Mouse (Mus musculus): ENCODE results near the gene Hist1h2ao. TPM values are rescaled to one million over a fixed set of nuclear protein-coding genes. Genes with fewer than 3 reads are reported as not detected.
A peak's percentile ranks its signal among the peaks of the same experiment; 100 is the strongest.
"Not testable (repeated sequence)": the region's sequence is repeated elsewhere in the genome, so short reads cannot be mapped to it uniquely, and the experiment has no call there.

Gene Hist1h2ao
- total and polyA plus RNA-seq, 2 experiments: 0.55 TPM; not detected in 1

DNA sequence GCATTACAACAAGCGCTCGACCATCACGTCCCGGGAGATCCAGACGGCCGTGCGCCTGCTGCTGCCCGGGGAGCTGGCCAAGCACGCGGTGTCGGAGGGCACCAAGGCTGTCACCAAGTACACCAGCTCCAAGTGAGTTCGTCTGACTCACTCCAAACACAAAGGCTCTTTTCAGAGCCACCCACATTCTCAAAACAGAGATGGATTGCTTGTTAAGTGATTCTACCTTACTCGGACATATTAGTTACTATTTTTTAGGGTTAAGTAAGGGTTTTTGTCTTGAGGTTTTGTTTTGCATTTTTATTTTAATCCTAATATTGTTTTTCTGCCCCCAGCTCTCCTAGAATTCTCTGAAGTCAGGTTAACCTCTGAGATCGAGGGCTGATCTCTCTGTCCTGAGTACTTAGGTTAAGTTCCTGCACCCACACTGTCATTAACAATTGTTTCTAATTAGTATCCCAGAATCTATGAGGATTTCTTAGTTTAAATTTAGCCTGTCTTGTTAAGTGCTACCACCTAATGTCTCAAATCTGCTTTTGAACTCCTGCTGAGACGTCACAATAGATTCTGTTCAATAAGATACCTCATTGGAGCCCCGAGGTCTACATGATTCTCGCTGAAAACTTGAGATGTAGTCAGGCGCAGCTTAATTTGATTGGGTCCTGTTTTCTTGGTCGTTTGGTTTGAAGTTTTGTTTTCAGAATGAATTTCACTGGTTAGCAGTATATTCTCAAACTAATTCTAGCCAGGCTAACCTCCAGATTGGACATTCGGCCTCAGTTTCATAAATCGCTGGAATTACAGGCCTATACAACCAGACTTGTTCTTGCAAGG, 22.3 kb upstream of the Hist1h2ao start:
- no peak overlapping the region for H3K4me3 ChIP-seq (ENCODE audit: insufficient read depth, low read depth, low read length)
- no peaks in the 10 kb centered on the region for H3K79me2 ChIP-seq (ENCODE audit: control insufficient read depth, insufficient read depth, low read length)
- no peaks in the 10 kb centered on the region; the same call in 1 of the 2 replicates for H3K27me3 ChIP-seq (ENCODE audit: control insufficient read depth, insufficient read depth, low read length)
- H3K36me3 ChIP-seq (ENCODE audit: control insufficient read depth, insufficient read depth, low read length): no peaks in the 10 kb centered on the region
- no peak for DNase-seq (ENCODE audit: extremely low read depth, low read depth, low spot score)
- WGBS: 48% methylated on average over 16 of the region's 21 CpGs
- peaks cover 2% of the 10 kb centered on the region; the same call in 1 of the 2 replicates for H3K4me1 ChIP-seq (ENCODE audit: control insufficient read depth, insufficient read depth, low read length)
- H3K27ac ChIP-seq (replicated peaks; ENCODE audit: insufficient read depth, low read depth, low read length): no peak overlapping the region
- no peak overlapping the region for H3K9ac ChIP-seq (ENCODE audit: low read depth, low read length)
- TF ChIP-seq POLR2A (IDR thresholded peaks at IDR 0.05; ENCODE audit: extremely low read depth, insufficient read depth, low read length): no peak
- no peak for TF ChIP-seq CTCF (IDR thresholded peaks at IDR 0.05; ENCODE audit: low read depth, low read length)

DNA sequence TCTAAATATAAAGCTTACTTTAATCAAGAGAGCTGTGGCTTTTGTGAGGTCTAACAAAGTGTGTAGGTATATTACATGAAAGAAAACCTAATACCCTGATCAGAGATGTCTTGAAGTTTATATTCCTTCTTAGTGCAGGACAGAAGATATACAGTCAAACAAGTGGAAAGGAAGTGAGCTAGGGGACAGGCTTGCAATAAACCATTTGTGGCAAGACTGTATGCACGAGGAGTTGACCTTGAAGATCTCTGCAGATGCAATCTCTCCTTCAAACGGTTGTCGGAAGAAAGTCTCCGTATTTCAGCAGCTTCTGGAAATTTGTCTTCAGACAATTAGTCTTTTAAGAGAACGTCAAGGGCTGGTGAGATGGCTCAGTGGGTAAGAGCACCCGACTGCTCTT, 20.3 kb upstream of the Hist1h2ao start:
- TF ChIP-seq POLR2A (IDR thresholded peaks at IDR 0.05; ENCODE audit: extremely low read depth, insufficient read depth, low read length) (no peak), CTCF (IDR thresholded peaks at IDR 0.05; ENCODE audit: low read depth, low read length) (no peak)
- 78% methylated on average over 6 of the region's 6 CpGs for WGBS
- Histone ChIP-seq H3K9ac (ENCODE audit: low read depth, low read length) (no peak overlapping the region), H3K4me1 (ENCODE audit: control insufficient read depth, insufficient read depth, low read length) (peaks cover 2% of the 10 kb centered on the region; the same call in 1 of the 2 replicates), H3K27ac (replicated peaks; ENCODE audit: insufficient read depth, low read depth, low read length) (no peak overlapping the region), H3K27me3 (ENCODE audit: control insufficient read depth, insufficient read depth, low read length) (no peaks in the 10 kb centered on the region; the same call in 1 of the 2 replicates), H3K79me2 (ENCODE audit: control insufficient read depth, insufficient read depth, low read length) (no peaks in the 10 kb centered on the region), H3K36me3 (ENCODE audit: control insufficient read depth, insufficient read depth, low read length) (no peaks in the 10 kb centered on the region), H3K4me3 (ENCODE audit: insufficient read depth, low read depth, low read length) (no peak overlapping the region)
- DNase-seq (ENCODE audit: extremely low read depth, low read depth, low spot score): no peak

- H3K79me2 ChIP-seq (ENCODE audit: control insufficient read depth, insufficient read depth, low read length): no peaks in the 10 kb centered on the region
- H3K4me3 ChIP-seq (ENCODE audit: insufficient read depth, low read depth, low read length): no peak overlapping the region
- H3K36me3 ChIP-seq (ENCODE audit: control insufficient read depth, insufficient read depth, low read length): no peaks in the 10 kb centered on the region
- 25% methylated on average over 18 of the region's 18 CpGs for WGBS
- TF ChIP-seq CTCF (IDR thresholded peaks at IDR 0.05; ENCODE audit: low read depth, low read length): no peak
- TF ChIP-seq POLR2A (IDR thresholded peaks at IDR 0.05; ENCODE audit: extremely low read depth, insufficient read depth, low read length): no peak
- H3K4me1 ChIP-seq (ENCODE audit: control insufficient read depth, insufficient read depth, low read length): peaks cover 2% of the 10 kb centered on the region; the same call in 1 of the 2 replicates
- no peak overlapping the region for H3K9ac ChIP-seq (ENCODE audit: low read depth, low read length)
- DNase-seq (ENCODE audit: extremely low read depth, low read depth, low spot score): no peak
- no peaks in the 10 kb centered on the region; the same call in 1 of the 2 replicates for H3K27me3 ChIP-seq (ENCODE audit: control insufficient read depth, insufficient read depth, low read length)
- H3K27ac ChIP-seq (replicated peaks; ENCODE audit: insufficient read depth, low read depth, low read length): no peak overlapping the region
Measured at GRCm38 (mm10) chr13:21790601-21791283, 19.5 kb upstream of the Hist1h2ao start.

- Histone ChIP-seq H3K27ac (replicated peaks; ENCODE audit: insufficient read depth, low read depth, low read length) (no peak overlapping the region), H3K79me2 (ENCODE audit: control insufficient read depth, insufficient read depth, low read length) (no peaks in the 10 kb centered on the region), H3K4me1 (ENCODE audit: control insufficient read depth, insufficient read depth, low read length) (no peaks in the 10 kb centered on the region), H3K36me3 (ENCODE audit: control insufficient read depth, insufficient read depth, low read length) (no peaks in the 10 kb centered on the region), H3K27me3 (ENCODE audit: control insufficient read depth, insufficient read depth, low read length) (no peaks in the 10 kb centered on the region), H3K9ac (ENCODE audit: low read depth, low read length) (no peak overlapping the region), H3K4me3 (ENCODE audit: insufficient read depth, low read depth, low read length) (no peak overlapping the region)
- TF ChIP-seq POLR2A (IDR thresholded peaks at IDR 0.05; ENCODE audit: extremely low read depth, insufficient read depth, low read length): no peak
- no peak for TF ChIP-seq CTCF (IDR thresholded peaks at IDR 0.05; ENCODE audit: low read depth, low read length)
- 93% methylated on average over 7 of the region's 7 CpGs for WGBS
- DNase-seq (ENCODE audit: extremely low read depth, low read depth, low spot score): no peak
Measured at GRCm38 (mm10) chr13:21795584-21795983, 14.7 kb upstream of the Hist1h2ao start.

GRCm38 (mm10) chr13:21797163-21797562, 13.1 kb upstream of the Hist1h2ao start:
- H3K36me3 ChIP-seq (ENCODE audit: control insufficient read depth, insufficient read depth, low read length); DNase-seq (ENCODE audit: extremely low read depth, low read depth, low spot score); H3K27ac ChIP-seq (replicated peaks; ENCODE audit: insufficient read depth, low read depth, low read length); H3K27me3 ChIP-seq (ENCODE audit: control insufficient read depth, insufficient read depth, low read length); H3K79me2 ChIP-seq (ENCODE audit: control insufficient read depth, insufficient read depth, low read length); H3K4me3 ChIP-seq (ENCODE audit: insufficient read depth, low read depth, low read length); H3K9ac ChIP-seq (ENCODE audit: low read depth, low read length); H3K4me1 ChIP-seq (ENCODE audit: control insufficient read depth, insufficient read depth, low read length): not testable (repeated sequence)

DNA sequence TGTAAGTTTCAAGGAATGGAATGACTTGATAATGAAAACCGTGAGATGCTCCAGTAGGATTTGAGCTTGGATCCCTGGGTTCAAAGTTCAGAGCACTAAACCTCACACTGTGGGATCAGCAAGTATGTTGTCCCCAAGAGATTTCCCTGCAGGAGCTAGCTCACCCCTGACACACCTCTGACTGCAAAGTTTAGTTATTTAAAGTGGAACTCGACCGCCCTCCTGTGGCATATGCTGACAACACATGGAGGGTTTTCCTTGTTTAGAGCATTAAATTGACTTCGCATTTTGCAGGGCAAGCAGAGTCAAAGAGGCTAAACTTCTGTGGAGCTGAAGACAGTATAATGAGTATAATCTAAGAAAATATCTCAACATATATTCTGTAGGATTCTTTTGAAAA, 7.2 kb upstream of the Hist1h2ao start:
- not testable (repeated sequence) for H3K36me3 ChIP-seq (ENCODE audit: control insufficient read depth, insufficient read depth, low read length); H3K79me2 ChIP-seq (ENCODE audit: control insufficient read depth, insufficient read depth, low read length); DNase-seq (ENCODE audit: extremely low read depth, low read depth, low spot score); H3K27ac ChIP-seq (replicated peaks; ENCODE audit: insufficient read depth, low read depth, low read length); H3K9ac ChIP-seq (ENCODE audit: low read depth, low read length); H3K4me1 ChIP-seq (ENCODE audit: control insufficient read depth, insufficient read depth, low read length); H3K4me3 ChIP-seq (ENCODE audit: insufficient read depth, low read depth, low read length); H3K27me3 ChIP-seq (ENCODE audit: control insufficient read depth, insufficient read depth, low read length)
- WGBS: no CpG with 5 or more reads among the region's 4 CpGs

DNA sequence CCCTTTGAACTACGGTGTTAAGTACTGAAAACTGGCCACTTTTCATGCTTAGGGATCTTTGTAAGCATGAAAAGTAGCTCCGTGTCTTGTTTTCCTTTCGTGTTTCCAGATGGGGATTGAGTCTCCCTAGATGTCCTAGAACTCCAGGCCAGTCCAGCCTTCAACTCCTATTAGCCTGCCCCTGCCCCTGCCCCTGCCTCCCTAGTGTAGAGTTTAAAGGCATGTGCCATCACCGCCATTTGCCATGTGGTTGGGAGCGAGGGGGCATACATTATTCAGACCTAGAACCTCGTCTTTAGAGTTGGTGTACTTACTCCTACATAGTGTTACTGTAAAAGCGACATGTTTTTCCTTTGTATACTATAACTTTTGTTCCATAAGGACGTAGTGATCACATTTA, 809 bp downstream of the Hist1h2ao start:
- no CpG with 5 or more reads among the region's 8 CpGs for WGBS
- not testable (repeated sequence) for H3K27me3 ChIP-seq (ENCODE audit: control insufficient read depth, insufficient read depth, low read length); DNase-seq (ENCODE audit: extremely low read depth, low read depth, low spot score); H3K9ac ChIP-seq (ENCODE audit: low read depth, low read length); H3K4me1 ChIP-seq (ENCODE audit: control insufficient read depth, insufficient read depth, low read length); H3K36me3 ChIP-seq (ENCODE audit: control insufficient read depth, insufficient read depth, low read length); H3K4me3 ChIP-seq (ENCODE audit: insufficient read depth, low read depth, low read length); H3K79me2 ChIP-seq (ENCODE audit: control insufficient read depth, insufficient read depth, low read length); H3K27ac ChIP-seq (replicated peaks; ENCODE audit: insufficient read depth, low read depth, low read length)

- not testable (repeated sequence) for DNase-seq (ENCODE audit: extremely low read depth, low read depth, low spot score); H3K36me3 ChIP-seq (ENCODE audit: control insufficient read depth, insufficient read depth, low read length); H3K4me1 ChIP-seq (ENCODE audit: control insufficient read depth, insufficient read depth, low read length); H3K9ac ChIP-seq (ENCODE audit: low read depth, low read length); H3K27me3 ChIP-seq (ENCODE audit: control insufficient read depth, insufficient read depth, low read length); H3K27ac ChIP-seq (replicated peaks; ENCODE audit: insufficient read depth, low read depth, low read length); H3K79me2 ChIP-seq (ENCODE audit: control insufficient read depth, insufficient read depth, low read length)
- no CpG with 5 or more reads among the region's 24 CpGs for WGBS
- H3K4me3 ChIP-seq (ENCODE audit: insufficient read depth, low read depth, low read length): peak within 1 kb of the TSS; percentile 30; the same call in 1 of the 2 replicates
Measured at GRCm38 (mm10) chr13:21811539-21811938, 1.3 kb downstream of the Hist1h2ao start, which contains the start of gene Hist1h4m. Hist1h4m (plus strand) TSS chr13:21811746.
